Mouse (Mus musculus): ENCODE measurements around the gene Aph1a. TPM values are rescaled to one million over a fixed set of nuclear protein-coding genes. Genes with fewer than 3 reads are reported as not detected.

The Aph1a gene
- total and polyA plus RNA-seq, 3 experiments, result 110 to 170 TPM; not detected in 1

DNA sequence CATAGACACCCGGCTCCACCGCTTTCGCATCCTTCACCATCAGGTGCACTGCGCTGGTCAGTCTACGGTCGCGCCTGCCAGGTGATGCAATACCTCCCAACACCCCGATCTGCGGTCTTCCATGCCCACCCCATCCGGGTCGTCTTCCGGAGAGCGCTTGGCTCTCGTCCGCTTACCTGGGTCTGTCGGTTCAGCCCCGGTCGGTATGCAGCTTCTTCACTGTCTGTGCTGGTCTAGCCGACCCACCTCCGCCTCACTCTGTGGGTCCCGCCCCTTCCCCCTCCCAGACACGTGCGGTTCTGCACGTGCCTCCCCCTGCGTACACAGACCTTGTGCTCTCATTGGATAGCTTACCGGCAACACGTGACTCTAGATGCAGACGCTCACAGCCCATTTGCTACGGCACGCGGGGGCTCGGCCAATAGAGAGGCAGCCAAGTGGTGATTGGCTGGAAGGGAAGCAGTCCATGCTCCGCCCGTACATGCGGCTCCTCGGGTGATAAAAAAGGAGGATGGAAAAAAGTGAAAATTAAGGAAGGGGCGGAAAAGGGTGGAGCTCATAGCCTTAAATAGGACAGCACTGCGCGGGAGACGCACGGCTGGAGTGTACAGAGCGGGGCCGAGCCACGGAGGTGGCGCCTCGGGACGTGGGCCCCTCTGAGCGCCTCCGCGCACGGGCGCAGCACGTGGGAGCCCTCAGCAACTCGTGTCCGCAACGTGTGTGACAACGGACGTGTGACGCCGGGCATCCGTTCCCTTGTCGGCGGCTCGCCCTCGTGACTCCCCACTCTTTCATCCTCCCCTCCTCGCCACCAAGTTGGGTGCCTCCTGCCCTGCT lies 11.6 kb upstream of the Aph1a start, which contains the start of gene Ciart (continued):
- peak; percentile 50; the same call in 1 of the 2 replicates for TF ChIP-seq NRF1 (IDR thresholded peaks at IDR 0.05; ENCODE audit: insufficient read depth, low read depth, low read length, poor library complexity, severe bottlenecking)
- TF ChIP-seq ELF1 (IDR thresholded peaks at IDR 0.05; ENCODE audit: low read depth, low read length), result 0 out of 2 replicates have a peak, but pooled peaks have one; percentile 11
- TF ChIP-seq GABPA (IDR thresholded peaks at IDR 0.05; ENCODE audit: low read depth, low read length), result no peak
- TF ChIP-seq MAFK (IDR thresholded peaks at IDR 0.05; ENCODE audit: borderline replicate concordance, low read depth, low read length), result no peak
- TF ChIP-seq CHD2 (IDR thresholded peaks at IDR 0.05; ENCODE audit: low read length), result peak; percentile 87
- TF ChIP-seq EP300 (IDR thresholded peaks at IDR 0.05; ENCODE audit: low read depth in 1 of 2, low read length in 2 of 2), result peak; percentile 1 to 27; a peak in 2 of 4 replicates
- peak; percentile 96 to 98 for TF ChIP-seq USF2 (IDR thresholded peaks at IDR 0.05; ENCODE audit: borderline replicate concordance in 1 of 2, insufficient read depth in 1 of 2, low read depth in 1 of 2, low read length in 2 of 2)
- TF ChIP-seq TAL1 (IDR thresholded peaks at IDR 0.05; ENCODE audit: low read length), result no peak
- TF ChIP-seq GATA1 (IDR thresholded peaks at IDR 0.05; ENCODE audit: low read depth, low read length), result peak; percentile 40; the same call in 1 of the 2 replicates
- TF ChIP-seq POLR2A (IDR thresholded peaks at IDR 0.05; ENCODE audit: control insufficient read depth in 1 of 2, insufficient read depth in 1 of 2, low read depth in 1 of 2, low read length in 2 of 2, poor library complexity in 1 of 2), result peak; percentile 78 to 98
- TF ChIP-seq JUND (IDR thresholded peaks at IDR 0.05; ENCODE audit: low read depth, low read length), result no peak
- 0 out of 6 replicates have a peak, but pooled peaks of 1 of the 3 experiments have one; percentile 0 for TF ChIP-seq CTCF (IDR thresholded peaks at IDR 0.05 in 2 of 3, conservative IDR thresholded peaks at IDR 0.05 in 1 of 3; ENCODE audit: control insufficient read depth in 1 of 3, insufficient read depth in 1 of 3, low read depth in 2 of 3, low read length in 3 of 3, poor library complexity in 1 of 3, severe bottlenecking in 1 of 3)
- no peak; the same call in none of the 2 replicates for TF ChIP-seq TCF12 (IDR thresholded peaks at IDR 0.05; ENCODE audit: low read depth, low read length)
- peak; percentile 96 for TF ChIP-seq MAZ (IDR thresholded peaks at IDR 0.05; ENCODE audit: low read depth, low read length)
- peak; percentile 90 for TF ChIP-seq POLR2AphosphoS2 (IDR thresholded peaks at IDR 0.05; ENCODE audit: low read length)
- TF ChIP-seq E2F4 (IDR thresholded peaks at IDR 0.05; ENCODE audit: borderline replicate concordance, low read depth, low read length), result peak; percentile 27; the same call in 1 of the 2 replicates
- no peak for TF ChIP-seq ZKSCAN1 (IDR thresholded peaks at IDR 0.05; ENCODE audit: low read depth, low read length)
- no peak for TF ChIP-seq MYB (IDR thresholded peaks at IDR 0.05; ENCODE audit: low read depth, low read length)
- TF ChIP-seq SIN3A (IDR thresholded peaks at IDR 0.05; ENCODE audit: low read length), result peak; percentile 100
- TF ChIP-seq MXI1 (IDR thresholded peaks at IDR 0.05; ENCODE audit: low read depth, low read length), result peak; percentile 100
- TF ChIP-seq MAX (IDR thresholded peaks at IDR 0.05; ENCODE audit: low read length), result peak; percentile 100
- peak; percentile 89; the same call in 1 of the 2 replicates for TF ChIP-seq UBTF (IDR thresholded peaks at IDR 0.05; ENCODE audit: borderline replicate concordance, insufficient read depth, low read depth, low read length)
- no peak; the same call in 1 of the 2 replicates for TF ChIP-seq KAT2A (conservative IDR thresholded peaks at IDR 0.05; ENCODE audit: low read depth, low read length)
- TF ChIP-seq CHD1 (IDR thresholded peaks at IDR 0.05; ENCODE audit: low read depth, low read length), result no peak
- no peak; the same call in 1 of the 2 replicates for TF ChIP-seq SMC3 (IDR thresholded peaks at IDR 0.05; ENCODE audit: low read depth, low read length)
- peak; percentile 77 for TF ChIP-seq NELFE (IDR thresholded peaks at IDR 0.05; ENCODE audit: low read depth, low read length)
